Mouse (Mus musculus) lung, adult 2 months (tissue): ENCODE results near the gene Rps2.

ENCODE experiments used
- CTCF ChIP-seq: fragments of 200-500 bp; IDR thresholded peaks from 2 replicates; pipeline ENCODE4 v1.5.1; 2011; ENCODE audit warnings: mild to moderate bottlenecking, low read length, control low read depth; ENCODE audit not compliant: insufficient read depth
- POLR2A ChIP-seq: fragments of 200-500 bp; IDR thresholded peaks from 2 replicates; pipeline ENCODE4 v1.6.1; 2011; ENCODE audit warnings: low read depth, mild to moderate bottlenecking, control low read depth, low read length, borderline replicate concordance; ENCODE audit errors: extremely low read depth

GRCm38 (mm10) chr17:24705821-24706220, 12.1 kb upstream of the Rps2 start:
- no peak for TF ChIP-seq POLR2A
- no peak for TF ChIP-seq CTCF
